Mouse (Mus musculus): ENCODE results near the gene Supt5.

The Supt5 gene

GRCm38 (mm10) chr7:28353267-28353666, 14.7 kb upstream of the Supt5 start:
- no peak for DNase-seq (ENCODE audit: low spot score in 2 of 2)

- DNase-seq (ENCODE audit: low spot score in 2 of 2) = no peak
Measured at GRCm38 (mm10) chr7:28351676-28352191, 13.2 kb upstream of the Supt5 start.

GRCm38 (mm10) chr7:28350155-28350883, 11.8 kb upstream of the Supt5 start, which contains the start of gene Rps16:
Rps16 (plus strand) TSS chr7:28350652.
- peak; percentile 97 for DNase-seq (ENCODE audit: low spot score in 2 of 2)

GRCm38 (mm10) chr7:28348601-28349000, 10.1 kb upstream of the Supt5 start:
- DNase-seq (ENCODE audit: low spot score in 2 of 2) = no peak

DNA sequence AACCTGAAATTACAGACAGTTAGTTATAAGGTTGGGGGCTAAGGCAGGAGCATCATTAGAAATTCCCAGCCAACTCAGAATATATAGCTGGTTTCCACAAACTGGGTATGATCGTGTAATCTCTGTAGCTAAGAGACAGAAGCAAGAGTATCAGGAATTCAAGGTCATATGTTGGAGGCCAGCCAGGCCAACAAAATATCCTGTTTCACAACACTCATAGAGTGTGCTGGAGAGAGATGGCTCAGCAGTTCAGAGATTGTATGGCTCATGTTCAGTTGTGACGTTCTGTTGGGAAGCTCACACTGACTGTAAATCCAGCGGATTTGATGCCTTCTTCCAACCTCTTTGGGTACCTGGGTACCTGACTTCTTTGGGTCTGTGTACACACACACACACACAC, 9.2 kb upstream of the Supt5 start:
- DNase-seq (ENCODE audit: low spot score in 2 of 2) = no peak

DNA sequence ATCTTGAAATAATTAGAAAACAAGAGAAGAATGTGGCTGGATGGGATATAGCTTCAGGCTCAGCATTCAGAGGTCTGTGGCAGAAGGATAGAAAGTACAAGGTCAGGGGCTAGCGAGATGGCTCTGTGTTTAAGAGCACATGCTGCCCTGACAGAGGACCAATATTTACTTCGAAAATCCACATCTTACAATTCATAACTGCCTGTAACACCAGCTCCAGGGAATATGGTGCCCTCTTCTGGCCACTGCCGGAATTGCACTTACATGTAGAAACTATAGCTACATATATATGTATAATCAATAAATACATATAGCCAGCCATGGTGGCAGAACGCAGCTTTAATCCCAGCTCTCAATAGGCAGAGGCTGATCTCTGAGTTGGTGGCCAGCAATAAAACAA, 6.1 kb upstream of the Supt5 start:
- no peak for DNase-seq (ENCODE audit: low spot score in 2 of 2)

GRCm38 (mm10) chr7:28341381-28341780, 2.8 kb upstream of the Supt5 start:
- no peak for DNase-seq (ENCODE audit: low spot score in 2 of 2)

DNA sequence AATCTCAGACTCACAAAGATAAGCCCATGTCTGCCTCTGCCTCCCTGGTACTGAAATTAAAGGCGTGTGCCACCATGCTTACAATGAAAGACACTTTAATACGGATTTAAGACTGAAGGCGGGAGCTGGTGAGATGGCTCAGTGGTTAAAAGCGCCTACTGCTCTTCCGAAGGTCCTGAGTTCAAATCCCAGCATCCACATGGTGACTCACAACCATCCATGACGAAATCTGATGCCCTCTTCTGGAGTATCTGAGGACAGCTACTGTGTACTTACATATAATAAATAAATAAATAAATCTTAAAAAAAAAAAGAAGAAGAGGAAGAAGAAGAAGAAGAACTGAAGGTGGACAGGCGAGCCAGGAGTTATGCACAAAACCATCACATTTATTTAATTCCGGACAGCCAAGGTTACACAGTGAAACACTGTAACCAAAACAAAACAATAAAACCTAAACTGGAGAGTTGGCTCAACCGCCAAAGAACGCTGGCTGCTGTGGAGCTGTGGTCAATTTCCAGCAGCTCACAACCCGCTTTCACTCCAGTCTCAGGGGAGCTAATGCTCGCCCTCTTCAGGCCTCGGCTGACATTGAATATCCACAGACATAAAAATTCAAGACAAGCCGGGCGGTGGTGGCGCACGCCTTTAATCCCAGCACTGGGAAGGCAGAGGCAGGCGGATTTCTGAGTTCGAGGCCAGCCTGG, 819 bp upstream of the Supt5 start:
- peak; percentile 62 to 78 for DNase-seq (ENCODE audit: low spot score in 2 of 2)

- DNase-seq (ENCODE audit: low spot score in 2 of 2) = no peak
Measured at GRCm38 (mm10) chr7:28335471-28335870, 3.1 kb downstream of the Supt5 start.

- DNase-seq (ENCODE audit: low spot score in 2 of 2) = no peak
Measured at GRCm38 (mm10) chr7:28334534-28334933, 4.0 kb downstream of the Supt5 start.

GRCm38 (mm10) chr7:28328260-28328659, 10.3 kb downstream of the Supt5 start:
- no peak for DNase-seq (ENCODE audit: low spot score in 2 of 2)

- DNase-seq (ENCODE audit: low spot score in 2 of 2) = no peak
Measured at GRCm38 (mm10) chr7:28326457-28326856, 12.1 kb downstream of the Supt5 start.

- no peak for DNase-seq (ENCODE audit: low spot score in 2 of 2)
Measured at GRCm38 (mm10) chr7:28325293-28325692, 13.3 kb downstream of the Supt5 start.

GRCm38 (mm10) chr7:28321974-28322720, 16.4 kb downstream of the Supt5 start:
- DNase-seq (ENCODE audit: low spot score in 2 of 2) = no peak

- DNase-seq (ENCODE audit: low spot score in 2 of 2) = no peak
Measured at GRCm38 (mm10) chr7:28318714-28319113, 19.8 kb downstream of the Supt5 start.

DNA sequence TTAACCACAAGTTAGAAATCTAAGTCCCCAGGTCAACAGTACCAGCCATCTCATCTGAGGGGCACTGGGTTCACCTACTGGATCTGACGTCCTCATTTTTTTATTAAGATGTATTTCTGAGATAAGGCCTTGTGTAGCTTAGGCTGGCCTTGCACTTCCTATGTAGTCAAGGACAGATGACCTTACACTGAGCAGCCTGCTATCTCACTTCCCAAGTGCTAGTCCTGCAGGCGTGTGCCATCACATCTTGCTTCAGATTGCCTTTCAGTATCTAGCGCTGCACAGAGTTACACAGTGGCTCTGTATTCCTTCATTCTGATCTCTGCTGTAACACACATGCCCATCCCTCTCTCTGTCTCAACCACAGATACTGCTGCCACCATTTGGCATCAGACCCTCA, 20.5 kb downstream of the Supt5 start:
- no peak for DNase-seq (ENCODE audit: low spot score in 2 of 2)

- DNase-seq (ENCODE audit: low spot score in 2 of 2) = peak; percentile 98
Measured at GRCm38 (mm10) chr7:28311926-28312543, 26.5 kb downstream of the Supt5 start, which contains the start of gene Timm50. Timm50 (minus strand) TSS chr7:28312072.

- peak in 1 of 2 experiments; percentile 5 for DNase-seq (ENCODE audit: low spot score in 2 of 2)
Measured at GRCm38 (mm10) chr7:28311151-28311925, 27.2 kb downstream of the Supt5 start.

- DNase-seq (ENCODE audit: low spot score in 2 of 2) = no peak
Measured at GRCm38 (mm10) chr7:28309737-28310136, 28.8 kb downstream of the Supt5 start.

- no peak for DNase-seq (ENCODE audit: low spot score in 2 of 2)
Measured at GRCm38 (mm10) chr7:28306216-28306615, 32.3 kb downstream of the Supt5 start.

DNA sequence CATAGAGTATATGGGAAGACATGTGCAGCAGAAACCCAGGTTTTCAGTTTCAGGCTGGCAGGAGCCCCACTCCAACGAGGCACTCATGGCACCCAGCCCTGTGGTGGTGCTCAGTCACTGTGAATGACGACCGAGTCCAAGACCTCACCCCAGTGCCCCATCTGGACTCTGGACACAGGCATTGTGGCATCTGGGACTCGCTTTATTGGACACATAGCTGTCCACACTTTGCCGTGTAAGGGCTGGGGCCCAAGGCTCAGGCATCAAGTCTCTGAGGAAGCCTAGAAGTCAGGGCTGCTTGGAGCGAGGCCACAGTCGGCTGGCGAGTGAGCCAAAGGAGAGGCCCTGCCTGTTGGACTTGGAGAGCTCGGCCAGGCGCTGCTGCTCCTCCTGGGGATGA, 32.9 kb downstream of the Supt5 start:
- DNase-seq (ENCODE audit: low spot score in 2 of 2) = no peak
